Mouse (Mus musculus): ENCODE measurements around the gene Gfer.

DNA sequence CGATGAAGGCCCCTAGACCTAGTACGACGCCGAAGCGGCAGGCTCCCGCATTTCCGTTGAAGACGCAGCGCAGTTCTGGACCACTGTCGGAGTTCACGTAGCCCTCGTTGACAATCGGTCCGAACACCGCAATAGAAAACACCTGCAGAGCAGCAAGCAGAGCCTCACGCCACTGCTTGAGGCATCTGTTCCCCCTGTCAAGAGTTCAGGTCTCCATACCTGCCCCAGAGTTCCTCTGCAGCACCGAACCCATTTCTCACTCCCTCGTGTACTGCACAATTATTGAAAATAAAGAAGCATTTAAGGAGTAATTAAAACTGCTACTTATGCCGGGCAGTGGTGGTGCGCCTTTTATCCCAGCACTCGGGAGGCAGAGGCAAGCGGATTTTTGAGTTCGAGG lies 8.4 kb downstream of the Gfer start:
- TF ChIP-seq CEBPB (IDR thresholded peaks at IDR 0.05; ENCODE audit: insufficient read depth, poor library complexity, severe bottlenecking) (no peak), E2F4 (IDR thresholded peaks at IDR 0.05; ENCODE audit: insufficient read depth) (no peak), POLR2A (IDR thresholded peaks at IDR 0.05; ENCODE audit: insufficient read length, low read depth) (no peak)

Data from myocyte (in vitro differentiated cells).